Mouse (Mus musculus) G1E (cell line): ENCODE data around the gene Acat2. TPM values are rescaled to one million over a fixed set of nuclear protein-coding genes. Genes with fewer than 3 reads are reported as not detected.
"Not testable (repeated sequence)": the region's sequence is repeated elsewhere in the genome, so short reads cannot be mapped to it uniquely, and the experiment has no call there.

Experiments
- ATAC-seq: 2 replicates; pipeline ENCODE4 v1.8.0; 2016; ENCODE audit warnings: mild to moderate bottlenecking; ENCODE audit not compliant: insufficient number of reproducible peaks, poor library complexity, low FRiP score, severe bottlenecking; ENCODE audit errors: extremely low read depth
- DNase-seq: peaks from one replicate; pipeline ENCODE4 v3.0.0; 2012; ENCODE audit warnings: low spot score
- H3K27me3 ChIP-seq: 2 replicates; pipeline ENCODE4 v1.6.1; 2012; ENCODE audit warnings: mild to moderate bottlenecking, low read length, inconsistent platforms; ENCODE audit not compliant: insufficient read depth
- H3K36me3 ChIP-seq: replicated peaks from 2 replicates; pipeline ENCODE3; 2012; ENCODE audit warnings: mild to moderate bottlenecking, inconsistent platforms
- H3K4me1 ChIP-seq: 2 replicates; pipeline ENCODE4 v1.6.1; 2012; ENCODE audit warnings: low read depth, low read length, inconsistent platforms, mixed read lengths; ENCODE audit not compliant: insufficient read depth
- H3K4me3 ChIP-seq: 2 replicates; pipeline ENCODE4 v1.5.1; 2012; ENCODE audit warnings: low read depth, mild to moderate bottlenecking, inconsistent platforms, low read length, moderate library complexity, mixed read lengths
- H3K9me3 ChIP-seq: replicated peaks from 2 replicates; pipeline ENCODE4 v1.6.1; 2012; ENCODE audit warnings: inconsistent platforms
- CTCF ChIP-seq: IDR thresholded peaks from 2 replicates; pipeline ENCODE4 v1.5.1; 2012; ENCODE audit warnings: low read depth, low read length, inconsistent platforms, mixed read lengths
- GATA1 ChIP-seq: IDR thresholded peaks from 2 replicates; pipeline ENCODE4 v1.6.1; 2012; ENCODE audit warnings: borderline replicate concordance, low read length, inconsistent platforms, mixed read lengths
- GATA2 ChIP-seq: IDR thresholded peaks from 2 replicates; pipeline ENCODE4 v1.6.1; 2012; ENCODE audit warnings: low read depth, low read length, inconsistent platforms, borderline replicate concordance
- POLR2AphosphoS5 ChIP-seq: IDR thresholded peaks from 2 replicates; pipeline ENCODE4 v1.6.1; 2012; ENCODE audit warnings: low read depth, low read length, inconsistent platforms; ENCODE audit not compliant: insufficient replicate concordance
- TAL1 ChIP-seq: conservative IDR thresholded peaks from 2 replicates; pipeline ENCODE4 v1.6.1; 2012; ENCODE audit warnings: low read depth, low read length, inconsistent platforms, mixed read lengths
- polyA plus RNA-seq: library from polyadenylated mRNA; stranded (reverse); fragments of >175 nt; gene quantifications from 2 replicates; pipeline ENCODE4 v1.2.3, GENCODE M21; 2012
- total RNA-seq, 2 experiments: library from RNA; stranded (forward) in 1 of 2; stranded (reverse) in 1 of 2; fragments of 200-1000 nt in 1 of 2; fragments of >200 nt in 1 of 2; fragmentation: Nextera tagmentation in 1 of 2; gene quantifications; 2 replicates each; pipeline ENCODE4 v1.2.3; 2014 to 2017

Gene Acat2
- total and polyA plus RNA-seq, 3 experiments, result 14.4 to 98.6 (median 36.6) TPM

DNA sequence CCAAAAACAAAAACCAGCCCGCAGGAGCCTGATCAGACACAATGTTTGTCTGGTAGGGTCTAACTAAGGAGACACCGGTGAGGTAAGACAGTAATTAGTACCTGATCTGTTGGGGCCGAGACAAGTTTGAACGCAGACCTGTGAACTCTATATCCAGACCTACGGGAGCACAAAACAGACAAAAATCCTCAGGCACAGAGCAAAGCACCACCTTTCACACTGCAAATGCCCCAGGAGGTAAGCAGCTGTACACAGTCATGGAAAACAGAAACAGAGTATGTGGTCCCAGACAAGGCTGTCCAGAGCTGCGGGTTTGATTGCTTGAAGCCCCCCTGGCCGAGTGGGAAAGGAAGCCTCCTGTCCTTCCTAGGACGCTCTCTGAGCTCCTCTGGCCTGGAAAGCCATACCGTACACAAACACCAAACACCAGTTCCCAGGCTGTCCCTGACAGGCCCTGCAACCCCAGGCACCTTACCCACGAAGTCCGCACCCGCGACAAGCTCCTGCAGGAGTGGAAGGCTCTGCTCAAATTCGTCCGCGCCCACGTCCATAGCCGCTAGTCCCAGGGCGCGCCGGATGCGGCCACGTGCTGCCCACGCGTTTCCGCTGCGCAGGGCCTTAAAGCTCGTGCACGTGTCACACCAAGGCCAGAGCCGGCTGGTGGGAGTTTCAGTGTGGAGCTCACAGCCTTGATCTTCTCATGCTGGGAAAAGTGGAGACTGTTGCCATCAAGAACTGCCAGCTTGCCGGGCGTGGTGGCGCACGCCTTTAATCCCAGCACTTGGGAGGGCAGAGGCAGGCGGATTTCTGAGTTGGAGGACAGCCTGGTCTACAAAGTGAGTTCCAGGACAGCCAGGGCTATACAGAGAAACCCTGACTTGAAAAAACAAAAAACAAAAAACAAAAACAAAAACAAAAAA lies 50.9 kb downstream of the Acat2 start, which contains the start of gene Pnldc1:
Gene Pnldc1 (minus strand): TSS at position 870 of the 920 bp plus-strand sequence.
- Histone ChIP-seq H3K36me3 (peaks cover 81% of the 10 kb centered on the region), H3K4me1 (peaks cover 19% of the 10 kb centered on the region), H3K9me3 (no peaks in the 10 kb centered on the region), H3K27me3 (no peaks in the 10 kb centered on the region), H3K4me3 (no peak within 1 kb of the TSS)
- TF ChIP-seq CTCF (no peak), GATA1 (no peak), TAL1 (no peak), GATA2 (no peak), POLR2AphosphoS5 (no peak)
- ATAC-seq (no peak), DNase-seq (no peak)

GRCm38 (mm10) chr17:12906436-12906835 lies 54.1 kb downstream of the Acat2 start:
- peaks cover 76% of the 10 kb centered on the region for H3K36me3 ChIP-seq
- no peak for ATAC-seq
- no peak for DNase-seq

GRCm38 (mm10) chr17:12905810-12906209 lies 54.7 kb downstream of the Acat2 start:
- DNase-seq (no peak), ATAC-seq (no peak)
- H3K4me1 ChIP-seq, result no peaks in the 10 kb centered on the region; the same call in 1 of the 2 replicates
- H3K9me3 ChIP-seq, result no peaks in the 10 kb centered on the region
- H3K4me3 ChIP-seq, result no peak overlapping the region
- TF ChIP-seq CTCF (no peak), TAL1 (no peak), POLR2AphosphoS5 (no peak), GATA1 (no peak), GATA2 (no peak)
- no peaks in the 10 kb centered on the region for H3K27me3 ChIP-seq
- H3K36me3 ChIP-seq, result peaks cover 77% of the 10 kb centered on the region

More at GRCm38 (mm10) chr17:12906436-12906835, 54.1 kb downstream of the Acat2 start:
- TF ChIP-seq TAL1 (no peak), CTCF (no peak), GATA2 (no peak), POLR2AphosphoS5 (no peak), GATA1 (no peak)
- no peaks in the 10 kb centered on the region; the same call in 1 of the 2 replicates for H3K4me1 ChIP-seq
- no peak overlapping the region for H3K4me3 ChIP-seq
- H3K27me3 ChIP-seq, result no peaks in the 10 kb centered on the region
- no peaks in the 10 kb centered on the region for H3K9me3 ChIP-seq

DNA sequence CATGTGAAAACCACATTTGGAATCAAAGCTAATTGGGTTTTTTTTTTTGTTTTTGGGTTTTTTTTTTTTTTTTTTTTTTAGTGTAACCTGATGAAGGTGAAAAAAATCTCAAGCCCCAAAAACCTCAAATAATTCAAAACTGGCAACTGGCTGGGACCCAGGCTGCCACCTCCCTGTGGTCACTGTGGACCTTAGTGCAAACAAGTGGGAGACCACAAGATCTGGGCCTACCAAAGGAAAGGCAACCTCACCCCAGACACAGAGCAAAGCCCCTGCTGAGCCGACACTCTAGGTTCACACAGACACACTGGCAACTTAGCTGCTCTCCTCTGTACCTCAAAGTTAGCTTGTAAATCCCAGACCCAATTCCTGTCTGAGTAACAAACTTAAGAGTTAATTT lies 56.2 kb downstream of the Acat2 start:
- ATAC-seq (no peak), DNase-seq (no peak)
- Histone ChIP-seq H3K27me3 (no peaks in the 10 kb centered on the region), H3K4me3 (no peak overlapping the region), H3K4me1 (no peaks in the 10 kb centered on the region), H3K36me3 (peaks cover 73% of the 10 kb centered on the region), H3K9me3 (no peaks in the 10 kb centered on the region)
- TF ChIP-seq TAL1 (no peak), POLR2AphosphoS5 (no peak), CTCF (no peak), GATA2 (no peak), GATA1 (no peak)

- DNase-seq (no peak), ATAC-seq (no peak)
- H3K4me1 ChIP-seq, result no peaks in the 10 kb centered on the region
- no peak overlapping the region for H3K4me3 ChIP-seq
- H3K27me3 ChIP-seq, result no peaks in the 10 kb centered on the region
- no peaks in the 10 kb centered on the region for H3K9me3 ChIP-seq
- H3K36me3 ChIP-seq, result peaks cover 74% of the 10 kb centered on the region
- TF ChIP-seq GATA2 (no peak), TAL1 (no peak), POLR2AphosphoS5 (no peak), GATA1 (no peak), CTCF (no peak)
Observed at GRCm38 (mm10) chr17:12903372-12904333, 56.9 kb downstream of the Acat2 start.

GRCm38 (mm10) chr17:12902291-12902690 lies 58.3 kb downstream of the Acat2 start:
- TF ChIP-seq GATA2, result no peak
- TF ChIP-seq CTCF, result no peak
- no peak for TF ChIP-seq TAL1
- TF ChIP-seq GATA1, result no peak
- TF ChIP-seq POLR2AphosphoS5, result no peak
- peaks cover 72% of the 10 kb centered on the region for H3K36me3 ChIP-seq
- DNase-seq, result no peak
- no peak for ATAC-seq
- H3K27me3 ChIP-seq, result no peaks in the 10 kb centered on the region
- no peaks in the 10 kb centered on the region for H3K4me1 ChIP-seq
- no peak overlapping the region for H3K4me3 ChIP-seq
- H3K9me3 ChIP-seq, result no peaks in the 10 kb centered on the region

GRCm38 (mm10) chr17:12898607-12899006 lies 61.9 kb downstream of the Acat2 start:
- not testable (repeated sequence) for H3K27me3 ChIP-seq, H3K9me3 ChIP-seq, DNase-seq, H3K4me1 ChIP-seq, ATAC-seq, H3K4me3 ChIP-seq
- H3K36me3 ChIP-seq, result peaks cover 75% of the 10 kb centered on the region
